Mouse (Mus musculus) kidney, adult 2 months (tissue): ENCODE results near the gene Fn1.

Source experiments
- CTCF ChIP-seq: fragments of 200-500 bp; conservative IDR thresholded peaks from 2 replicates; pipeline ENCODE4 v1.5.1; 2011; ENCODE audit warnings: low read depth, mild to moderate bottlenecking, control low read depth, low read length, moderate library complexity, mixed read lengths; ENCODE audit not compliant: insufficient read depth, insufficient read length
- POLR2A ChIP-seq: fragments of 200-500 bp; IDR thresholded peaks from one replicate; pipeline ENCODE4 v1.6.1; 2011; ENCODE audit warnings: low read depth, low read length, control low read depth

- no peak for TF ChIP-seq POLR2A
- no peak for TF ChIP-seq CTCF
These were observed 22.4 kb upstream of the Fn1 start for GRCm38 (mm10) chr1:71675420-71675819.
